Mouse (Mus musculus) right cerebral cortex, postnatal 36 days (tissue): Measurements from ENCODE around the gene Gm5538.

Experiments
- DNase-seq, 2 experiments: peaks; one replicate each; pipeline ENCODE4 v3.0.0; 2022; ENCODE audit warnings: low spot score in 2 of 2, mixed read lengths in 1 of 2

Gene Gm5538

DNA sequence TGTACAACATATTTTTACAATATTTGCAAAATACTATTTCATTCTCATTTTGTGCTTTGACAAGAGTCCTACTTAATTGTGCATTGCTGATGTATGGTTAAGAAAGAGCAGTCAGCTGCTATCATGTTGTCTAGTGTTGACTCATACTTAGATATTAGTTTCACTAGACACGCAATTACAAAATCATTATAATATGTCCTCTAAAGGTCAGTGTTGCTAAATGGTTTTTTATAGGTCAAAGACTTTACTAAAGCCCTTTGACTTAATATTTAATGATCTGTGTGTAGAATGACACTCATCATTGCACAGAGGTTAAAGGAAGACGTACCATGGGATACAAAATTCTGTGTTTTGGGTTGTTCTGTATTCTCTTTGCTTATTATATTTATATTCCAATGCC is at the start of gene Gm5538:
Gene Gm5538, plus strand, starts transcription at position 301 of the 400 bp plus-strand sequence.
- DNase-seq, result no peak

- no peak for DNase-seq
These were observed 32.2 kb upstream of the Gm5538 start for GRCm38 (mm10) chr3:59697391-59697790.

- no peak for DNase-seq
These were observed 26.9 kb upstream of the Gm5538 start for GRCm38 (mm10) chr3:59702614-59703110.

GRCm38 (mm10) chr3:59739866-59740265 is 10.3 kb downstream of the Gm5538 start:
- no peak for DNase-seq

DNA sequence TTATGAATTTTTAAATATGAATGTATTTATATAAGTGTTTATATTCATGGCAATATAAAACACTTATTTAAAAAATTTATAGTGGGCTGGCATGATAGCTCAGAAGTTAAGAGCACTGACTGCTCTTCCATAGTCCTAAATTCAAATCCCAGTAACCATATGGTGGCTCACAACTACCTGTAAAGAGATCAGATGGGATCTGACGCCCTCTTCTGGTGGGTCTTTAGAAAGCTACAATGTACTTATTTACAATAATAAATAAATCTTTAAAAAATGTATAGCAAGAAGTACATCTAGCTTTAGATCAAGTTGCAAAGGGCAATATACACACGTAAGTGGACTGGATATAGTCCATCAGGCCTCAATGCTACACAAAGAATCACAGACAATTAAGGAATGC is 14.6 kb downstream of the Gm5538 start:
- DNase-seq, result no peak
